ENCODE assay signal across 24 mouse cellular contexts in genomic region chr12:69922099-69922498, GRCm38 (mm10).
"Had no signal": no experiment of that assay in that cellular context is flagged by ENCODE, and none has a peak within 500 bp of the region (broad histone marks: within the 10 kb centered on the region; RNA-seq: fewer than 3 reads in every experiment).

No protein-coding gene starts in this region.

- H3K4me1 ChIP-seq: forebrain, embryonic 15.5 days; heart, embryonic 13.5 days; heart, embryonic 15.5 days; hindbrain, embryonic 13.5 days; hindbrain, embryonic 15.5 days; kidney, embryonic 15.5 days; limb, embryonic 10.5 days; limb, embryonic 12.5 days had no signal

- ATAC-seq: forebrain, embryonic 15.5 days; forebrain, postnatal 0 days; hindbrain, postnatal 0 days; intestine, embryonic 16.5 days had no signal

- H3K4me3 ChIP-seq: forebrain, embryonic 15.5 days; heart, adult 2 months; heart, embryonic 13.5 days; heart, embryonic 15.5 days; hindbrain, embryonic 13.5 days; hindbrain, embryonic 15.5 days; kidney, embryonic 15.5 days; limb, embryonic 10.5 days; limb, embryonic 12.5 days; liver, embryonic 13.5 days had no signal

- H3K27ac ChIP-seq: forebrain, embryonic 15.5 days; heart, adult 2 months; heart, embryonic 13.5 days; heart, embryonic 15.5 days; hindbrain, embryonic 13.5 days; hindbrain, embryonic 15.5 days; hindbrain, postnatal 0 days; kidney, embryonic 15.5 days; limb, embryonic 10.5 days; limb, embryonic 12.5 days had no signal

- H3K36me3 ChIP-seq: heart, embryonic 13.5 days; heart, embryonic 15.5 days; hindbrain, embryonic 15.5 days; kidney, embryonic 15.5 days; limb, embryonic 10.5 days; limb, embryonic 12.5 days; liver, embryonic 13.5 days had no signal

- H3K9ac ChIP-seq: forebrain, embryonic 15.5 days; forebrain, postnatal 0 days; heart, embryonic 13.5 days; heart, embryonic 15.5 days; hindbrain, embryonic 13.5 days; hindbrain, embryonic 15.5 days; kidney, embryonic 15.5 days; limb, embryonic 12.5 days; liver, embryonic 13.5 days had no signal

- H3K4me2 ChIP-seq: forebrain, embryonic 15.5 days; heart, embryonic 11.5 days; heart, embryonic 13.5 days; heart, embryonic 15.5 days; hindbrain, embryonic 13.5 days; hindbrain, embryonic 15.5 days; kidney, embryonic 15.5 days; limb, embryonic 12.5 days; liver, embryonic 13.5 days had no signal

- DNase-seq: forebrain, postnatal 0 days; gastrocnemius, postnatal 14 days; gastrocnemius, postnatal 36 days; heart, adult 2 months; heart, postnatal 14 days; heart, postnatal 36 days; kidney, adult 11 months; kidney, adult 8-10 months; kidney, postnatal 10 days; kidney, postnatal 25 days; layer of hippocampus, adult 9-11 months; layer of hippocampus, postnatal 36 days; liver, embryonic 13.5 days had no signal

- H3K27me3 ChIP-seq: forebrain, embryonic 15.5 days; heart, embryonic 13.5 days; heart, embryonic 15.5 days; hindbrain, embryonic 13.5 days; hindbrain, embryonic 15.5 days; kidney, embryonic 15.5 days; limb, embryonic 12.5 days; liver, embryonic 13.5 days had no signal

- H3K9me3 ChIP-seq: forebrain, embryonic 15.5 days; heart, embryonic 13.5 days; heart, embryonic 15.5 days; hindbrain, embryonic 13.5 days; hindbrain, embryonic 15.5 days; kidney, embryonic 15.5 days; limb, embryonic 10.5 days; limb, embryonic 12.5 days; liver, embryonic 13.5 days had no signal
